Mouse (Mus musculus) spleen, adult 2 months (tissue): ENCODE measurements around the gene Sgip1.

Experiments
- CTCF ChIP-seq: fragments of 200-500 bp; IDR thresholded peaks from 2 replicates; pipeline ENCODE4 v1.5.1; 2011; ENCODE audit warnings: mild to moderate bottlenecking, inconsistent platforms; ENCODE audit not compliant: insufficient read depth, insufficient read length, insufficient replicate concordance; ENCODE audit errors: extremely low read depth
- POLR2A ChIP-seq: fragments of 200-500 bp; IDR thresholded peaks from 2 replicates; pipeline ENCODE4 v1.6.1; 2011; ENCODE audit warnings: low read depth, low read length, inconsistent platforms

DNA sequence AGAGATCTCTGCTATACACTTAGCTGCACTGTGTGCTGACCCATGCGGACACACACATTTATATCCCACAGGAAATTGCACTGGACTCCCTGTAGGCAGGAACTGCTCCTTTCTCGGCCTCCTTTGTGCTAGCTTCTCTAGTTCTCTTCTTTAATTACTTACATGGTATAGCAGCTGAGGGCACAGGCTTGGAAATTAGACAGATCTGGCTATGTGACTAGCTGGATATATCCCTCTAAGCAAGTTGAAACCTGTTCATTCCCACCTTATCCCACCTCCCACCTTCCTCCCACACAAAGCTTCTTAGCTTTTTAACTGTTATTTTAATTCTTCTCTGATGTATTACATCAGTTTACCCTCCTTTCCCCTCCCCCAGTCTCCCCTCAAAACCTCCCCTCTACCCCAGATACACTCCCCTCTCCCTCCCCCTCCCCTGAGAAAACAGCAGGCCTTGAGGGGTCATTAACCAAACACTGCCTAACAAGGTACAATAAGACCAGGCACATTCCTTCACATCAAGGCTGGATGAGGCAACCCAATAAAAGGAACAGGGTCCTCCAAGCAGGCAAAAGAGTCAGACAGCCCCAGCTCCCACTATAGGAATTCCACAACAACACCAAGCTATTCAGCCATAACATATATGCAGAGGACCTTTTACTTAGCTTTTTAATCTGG is 34.6 kb downstream of the Sgip1 start:
- TF ChIP-seq POLR2A (no peak), CTCF (no peak)
